8 mouse cellular contexts compared by ENCODE assay signal in genomic region chr4:33030264-33031194, GRCm38 (mm10). TPM values are rescaled to one million over a fixed set of nuclear protein-coding genes. Genes with fewer than 3 reads are reported as not detected.
DNase-seq lines count a peak whose midpoint lies in the region; ATAC-seq and TF ChIP-seq lines count a peak whose summit lies in the region.

No protein-coding gene starts in this region.

- peaks cover 12% of the 10 kb centered on the region for H3K4me1 ChIP-seq in E14TG2a.4 (replicated peaks; ENCODE audit: low read depth, low read length)
- peaks cover 13% of the 10 kb centered on the region; the same call in 1 of the 2 replicates for H3K4me1 ChIP-seq in cerebellum, adult 2 months (ENCODE audit: control insufficient read depth, insufficient read depth, low read length)
- peaks cover 34% of the 10 kb centered on the region for H3K4me1 ChIP-seq in forebrain, embryonic 13.5 days
- H3K4me1 ChIP-seq in intestine, embryonic 15.5 days (replicated peaks), result peaks cover 10% of the 10 kb centered on the region; the same call in 1 of the 2 replicates

- no peak for TF ChIP-seq POLR2A in cerebellum, adult 2 months (IDR thresholded peaks at IDR 0.05; ENCODE audit: borderline replicate concordance, insufficient read depth, low read length)

- WGBS in cerebellum, adult 2 months, result under 1% methylated on average over 55 of the region's 55 CpGs
- 1% methylated on average over 54 of the region's 55 CpGs for WGBS in forebrain, embryonic 13.5 days
- WGBS in intestine, embryonic 15.5 days, result 4% methylated on average over 55 of the region's 55 CpGs

- ATAC-seq in forebrain, embryonic 13.5 days, result peak; percentile 82
- peak; percentile 81 for ATAC-seq in intestine, embryonic 15.5 days

- TF ChIP-seq CTCF in E14TG2a.4 (conservative IDR thresholded peaks at IDR 0.05; ENCODE audit: low read length), result no peak
- no peak for TF ChIP-seq CTCF in cerebellum, adult 2 months (IDR thresholded peaks at IDR 0.05; ENCODE audit: borderline replicate concordance, insufficient read depth, low read depth, low read length)

- peaks cover 58% of the 10 kb centered on the region for H3K27me3 ChIP-seq in E14TG2a.4 (ENCODE audit: insufficient read depth, low read length)
- no peaks in the 10 kb centered on the region for H3K27me3 ChIP-seq in cerebellum, adult 2 months (ENCODE audit: control insufficient read depth, insufficient read depth, low read length)
- H3K27me3 ChIP-seq in forebrain, embryonic 13.5 days, result no peaks in the 10 kb centered on the region
- H3K27me3 ChIP-seq in intestine, embryonic 15.5 days (replicated peaks), result no peaks in the 10 kb centered on the region

- no peaks in the 10 kb centered on the region for H3K36me3 ChIP-seq in E14TG2a.4 (ENCODE audit: insufficient read depth, low read length)
- H3K36me3 ChIP-seq in forebrain, embryonic 13.5 days (ENCODE audit: poor library complexity, severe bottlenecking), result peaks cover 7% of the 10 kb centered on the region
- no peaks in the 10 kb centered on the region; the same call in 1 of the 2 replicates for H3K36me3 ChIP-seq in intestine, embryonic 15.5 days

- DNase-seq in gastrocnemius, postnatal 10 days, result peak; percentile 23
- no peak for DNase-seq in gastrocnemius, postnatal 25 days
- peak; percentile 40 to 80 for DNase-seq in cerebellum, adult 2 months
- DNase-seq in lung, postnatal 36 days, result peak; percentile 10
- peak; percentile 23 for DNase-seq in skeletal muscle tissue, adult 2 months (ENCODE audit: low read depth, low spot score)

- peak overlapping the region; percentile 97 for H3K9ac ChIP-seq in forebrain, embryonic 13.5 days
- peak overlapping the region; percentile 92 for H3K9ac ChIP-seq in intestine, embryonic 15.5 days

- peak overlapping the region; percentile 97 for H3K27ac ChIP-seq in cerebellum, adult 2 months (ENCODE audit: insufficient read depth, low read length)
- H3K27ac ChIP-seq in forebrain, embryonic 13.5 days, result peak overlapping the region; percentile 97
- H3K27ac ChIP-seq in intestine, embryonic 15.5 days, result peak overlapping the region; percentile 94

- H3K9me3 ChIP-seq in E14TG2a.4 (ENCODE audit: low read length), result peaks cover 2% of the 10 kb centered on the region; the same call in 1 of the 2 replicates
- H3K9me3 ChIP-seq in forebrain, embryonic 13.5 days (replicated peaks), result peaks cover 1% of the 10 kb centered on the region; the same call in 1 of the 2 replicates
- H3K9me3 ChIP-seq in intestine, embryonic 15.5 days, result no peaks in the 10 kb centered on the region

- peak overlapping the region; percentile 85 for H3K4me3 ChIP-seq in E14TG2a.4 (replicated peaks; ENCODE audit: low read length)
- H3K4me3 ChIP-seq in cerebellum, adult 2 months (replicated peaks; ENCODE audit: insufficient read depth, low read depth, low read length), result peak overlapping the region; percentile 75
- H3K4me3 ChIP-seq in forebrain, embryonic 13.5 days, result peak overlapping the region; percentile 87
- peak overlapping the region; percentile 75 for H3K4me3 ChIP-seq in intestine, embryonic 15.5 days (replicated peaks)

- H3K4me2 ChIP-seq in forebrain, embryonic 13.5 days, result peak overlapping the region; percentile 64
- peak overlapping the region; percentile 67 for H3K4me2 ChIP-seq in intestine, embryonic 15.5 days (replicated peaks)

RNA-seq across cellular contexts. Expression of gene Ube2j1, which starts 0.7 kb away (rescaled TPM):
- total RNA-seq in gastrocnemius, postnatal 10 days (2021), result 10 to 100 TPM; 60.1 to 66.0 TPM
- 10 to 100 TPM; 42.6 to 45.9 TPM for total RNA-seq in gastrocnemius, postnatal 25 days (2021)
- polyA plus RNA-seq in cerebellum, adult 2 months (2012; rRNA removed), result 78.9 and 80.8 TPM in 2 replicates
- 46.5 and 47.2 TPM in 2 replicates for polyA plus RNA-seq in forebrain, embryonic 13.5 days (2015; fragmentation: Nextera tagmentation; extraction: Ambion mirVana)
- polyA plus RNA-seq in intestine, embryonic 15.5 days (2015; fragmentation: Nextera tagmentation; extraction: Ambion mirVana), result 41.9 and 46.4 TPM in 2 replicates

RNA-seq across cellular contexts. Expression of gene Gabrr2, which starts 32.3 kb away (rescaled TPM):
- total RNA-seq in gastrocnemius, postnatal 10 days (2021), result 1 to 10 TPM; 2.2 to 8.1 TPM
- total RNA-seq in gastrocnemius, postnatal 25 days (2021), result 1 to 10 TPM; 6.2 to 9.6 TPM
- polyA plus RNA-seq in cerebellum, adult 2 months (2012; rRNA removed), result 1.6 and 2.0 TPM in 2 replicates
- 0.48 and 0.69 TPM in 2 replicates for polyA plus RNA-seq in forebrain, embryonic 13.5 days (2015; fragmentation: Nextera tagmentation; extraction: Ambion mirVana)
- polyA plus RNA-seq in intestine, embryonic 15.5 days (2015; fragmentation: Nextera tagmentation; extraction: Ambion mirVana), result 0.08 and 0.25 TPM in 2 replicates

RNA-seq across cellular contexts. Expression of gene Rragd, which starts 47.7 kb away (rescaled TPM):
- 10 to 100 TPM; 85.6 to 93.7 TPM for total RNA-seq in gastrocnemius, postnatal 10 days (2021)
- 100 to 1,000 TPM; 126 to 165 TPM for total RNA-seq in gastrocnemius, postnatal 25 days (2021)
- 45.4 and 51.7 TPM in 2 replicates for polyA plus RNA-seq in cerebellum, adult 2 months (2012; rRNA removed)
- polyA plus RNA-seq in forebrain, embryonic 13.5 days (2015; fragmentation: Nextera tagmentation; extraction: Ambion mirVana), result 22.7 and 23.9 TPM in 2 replicates
- polyA plus RNA-seq in intestine, embryonic 15.5 days (2015; fragmentation: Nextera tagmentation; extraction: Ambion mirVana), result 23.4 and 24.3 TPM in 2 replicates
